Mouse (Mus musculus) neural tube, embryonic 14.5 days (tissue): Measurements from ENCODE around the gene I0C0044D17Rik. TPM values are rescaled to one million over a fixed set of nuclear protein-coding genes. Genes with fewer than 3 reads are reported as not detected.
"Not testable (repeated sequence)": the region's sequence is repeated elsewhere in the genome, so short reads cannot be mapped to it uniquely, and the experiment has no call there.

Experiments
- ATAC-seq: fragments of 200-750 bp; cut with Nextera tagmentation; 2 replicates; pipeline ENCODE4 v1.8.0; 2017; ENCODE audit warnings: low read depth, mild to moderate bottlenecking, moderate TSS enrichment, moderate library complexity
- H3K27ac ChIP-seq: fragments of 300-500 bp; sonication (generic); 2 replicates; pipeline ENCODE4 v1.5.1; 2014; ENCODE audit warnings: low read depth, mild to moderate bottlenecking, control low read depth, low read length, moderate library complexity, mixed read lengths
- H3K27me3 ChIP-seq: fragments of 300-500 bp; sonication (generic); 2 replicates; pipeline ENCODE4 v1.6.1; 2014; ENCODE audit warnings: low read length; ENCODE audit not compliant: control insufficient read depth, insufficient read depth
- H3K36me3 ChIP-seq: fragments of 300-500 bp; sonication (generic); 2 replicates; pipeline ENCODE4 v1.6.1; 2014; ENCODE audit warnings: low read length, mixed read lengths; ENCODE audit not compliant: control insufficient read depth, insufficient read depth
- H3K4me1 ChIP-seq: fragments of 300-500 bp; sonication (generic); 2 replicates; pipeline ENCODE4 v1.6.1; 2014; ENCODE audit warnings: low read length; ENCODE audit not compliant: control insufficient read depth, insufficient read depth
- H3K4me2 ChIP-seq: fragments of 300-500 bp; sonication (generic); 2 replicates; pipeline ENCODE4 v1.6.1; 2014; ENCODE audit warnings: mild to moderate bottlenecking, low read depth, low read length, control low read depth
- H3K4me3 ChIP-seq: fragments of 300-500 bp; sonication (generic); 2 replicates; pipeline ENCODE4 v1.5.1; 2014; ENCODE audit warnings: low read depth, low read length, control low read depth, mixed read lengths
- H3K9ac ChIP-seq: fragments of 300-500 bp; sonication (generic); replicated peaks from 2 replicates; pipeline ENCODE4 v1.6.1; 2014; ENCODE audit warnings: low read depth, mild to moderate bottlenecking, control low read depth, low read length, mixed read lengths
- H3K9me3 ChIP-seq: fragments of 300-500 bp; sonication (generic); 2 replicates; pipeline ENCODE4 v1.6.1; 2016; ENCODE audit warnings: low read length; ENCODE audit not compliant: control insufficient read depth
- WGBS: fragments of 180-500 bp; shearing (Covaris S2); extraction: QIAGEN DNeasy Blood & Tissue Kit; methylation state at CpG from one replicate; pipeline ENCODE4 v1.1.7; 2014; 5-methylcytosine and 5-hydroxymethylcytosine counted together
- polyA plus RNA-seq: library from polyadenylated mRNA; unstranded; fragments of >200 nt; fragmentation: Nextera tagmentation; extraction: Ambion mirVana; gene quantifications from 2 replicates; pipeline ENCODE4 v1.2.1, GENCODE M21; 2014

Gene I0C0044D17Rik
- polyA plus RNA-seq, 1 experiment from 2014 or later: not detected

DNA sequence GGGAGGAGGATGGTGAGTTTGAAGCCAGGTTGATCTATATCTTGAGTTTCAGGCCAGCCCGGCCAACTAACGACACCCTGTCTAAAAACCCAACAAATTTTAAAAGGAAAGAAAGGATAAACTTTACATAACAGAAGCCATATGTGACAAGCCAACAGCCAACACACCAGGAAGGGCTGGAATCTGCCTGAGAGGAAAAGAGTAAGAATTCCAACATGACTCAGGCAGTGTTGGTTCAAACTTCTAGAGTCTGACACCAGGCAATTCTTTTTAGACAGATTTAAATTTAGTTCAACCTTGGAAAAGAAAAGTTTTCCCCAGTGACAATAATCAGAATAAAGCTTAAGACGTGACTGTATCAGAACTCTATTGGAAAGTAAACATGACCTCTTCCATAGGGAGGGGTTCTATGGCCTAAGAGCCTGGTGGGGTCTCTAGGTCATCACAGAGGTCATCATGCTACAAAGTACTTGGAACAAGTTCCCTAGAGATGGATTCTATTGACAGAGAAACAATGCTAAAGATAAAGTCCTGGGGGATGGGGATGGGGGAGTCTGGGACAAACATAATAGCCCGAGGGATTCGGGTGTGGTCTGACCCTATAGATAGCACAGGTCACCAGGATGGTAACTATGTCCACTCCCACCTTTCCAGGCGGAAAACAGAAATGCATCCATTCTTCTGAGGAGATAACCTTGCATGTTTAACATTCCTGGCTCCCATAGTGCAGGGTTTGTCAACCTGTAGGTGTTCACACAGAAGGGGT, 23.7 kb upstream of the I0C0044D17Rik start:
- H3K4me1 ChIP-seq: no peaks in the 10 kb centered on the region
- H3K27me3 ChIP-seq: no peaks in the 10 kb centered on the region
- H3K36me3 ChIP-seq: no peaks in the 10 kb centered on the region
- H3K9me3 ChIP-seq: no peaks in the 10 kb centered on the region
- WGBS: 81% methylated on average over 6 of the region's 6 CpGs
- no peak for ATAC-seq
- H3K4me2 ChIP-seq: no peak overlapping the region
- no peak overlapping the region for H3K4me3 ChIP-seq
- H3K9ac ChIP-seq: no peak overlapping the region
- H3K27ac ChIP-seq: no peak overlapping the region

DNA sequence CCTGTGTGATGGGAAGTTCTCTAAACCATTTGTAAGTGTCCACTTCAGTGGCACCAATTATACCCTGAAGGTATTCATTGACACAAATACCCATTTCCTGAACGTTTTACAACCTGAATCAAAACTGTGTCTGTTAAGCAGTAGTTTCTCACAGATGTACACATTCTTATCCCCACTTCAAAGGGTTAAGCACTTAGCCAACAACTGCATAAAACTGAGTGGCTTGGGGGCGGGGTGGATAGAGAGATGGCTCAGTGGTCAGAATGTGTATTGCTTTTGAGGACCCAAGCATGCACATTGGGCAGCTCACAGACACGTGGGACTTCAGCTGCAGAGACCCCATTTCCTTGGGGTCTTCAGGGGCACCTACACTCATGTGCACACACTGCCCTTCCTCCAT, 22.8 kb upstream of the I0C0044D17Rik start:
- ATAC-seq: no peak
- 49% methylated on average over 3 of the region's 3 CpGs for WGBS
- Histone ChIP-seq H3K4me3 (no peak overlapping the region), H3K27me3 (no peaks in the 10 kb centered on the region), H3K36me3 (no peaks in the 10 kb centered on the region), H3K9me3 (no peaks in the 10 kb centered on the region), H3K4me2 (no peak overlapping the region), H3K9ac (no peak overlapping the region), H3K4me1 (no peaks in the 10 kb centered on the region), H3K27ac (no peak overlapping the region)

DNA sequence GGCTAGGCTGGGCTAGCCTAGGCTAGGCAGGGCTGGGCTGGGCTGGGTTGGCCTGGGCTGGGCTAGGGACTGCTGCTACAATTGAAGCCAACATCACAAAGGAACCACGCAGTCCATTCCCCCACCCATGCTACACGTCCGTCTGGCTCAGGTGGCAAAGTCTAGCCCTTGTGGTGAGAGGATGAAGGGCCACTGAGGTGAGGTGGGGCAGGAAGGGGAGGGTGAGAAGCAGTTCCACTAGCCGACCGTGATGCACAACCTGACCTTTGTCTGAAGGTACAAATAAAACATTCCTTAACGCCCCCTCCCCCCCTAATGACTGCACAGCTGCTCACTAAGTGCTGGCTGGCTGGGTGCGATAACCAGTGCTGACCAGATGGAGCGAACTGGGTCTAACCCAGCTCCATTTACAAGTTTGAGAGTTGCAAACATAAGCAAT, 22.1 kb upstream of the I0C0044D17Rik start:
- Histone ChIP-seq H3K27me3 (no peaks in the 10 kb centered on the region), H3K4me3 (no peak overlapping the region), H3K9ac (no peak overlapping the region), H3K9me3 (no peaks in the 10 kb centered on the region), H3K27ac (no peak overlapping the region), H3K4me2 (no peak overlapping the region), H3K4me1 (no peaks in the 10 kb centered on the region), H3K36me3 (no peaks in the 10 kb centered on the region)
- no peak for ATAC-seq
- WGBS: 69% methylated on average over 8 of the region's 8 CpGs

DNA sequence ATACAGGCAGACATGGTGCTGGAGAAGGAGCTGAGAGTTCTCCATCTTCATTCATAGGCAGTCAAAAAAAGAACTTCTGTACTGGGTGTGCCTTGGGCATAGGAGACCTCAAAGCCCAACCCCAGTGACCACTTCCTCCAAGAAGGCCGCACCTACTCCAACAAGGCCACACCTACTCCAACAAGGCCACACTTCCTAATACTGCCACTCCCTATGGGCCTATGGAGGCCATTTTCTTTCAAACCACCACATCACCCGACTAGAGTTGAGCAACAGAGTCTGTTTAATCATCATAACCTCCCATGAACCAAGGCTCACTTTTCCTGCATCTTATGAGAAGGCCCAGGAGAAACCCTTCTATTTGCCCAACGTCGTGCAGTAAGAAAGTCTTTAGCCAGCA, 21.6 kb upstream of the I0C0044D17Rik start:
- Histone ChIP-seq H3K9ac (no peak overlapping the region), H3K27ac (no peak overlapping the region), H3K27me3 (no peaks in the 10 kb centered on the region), H3K9me3 (no peaks in the 10 kb centered on the region), H3K36me3 (no peaks in the 10 kb centered on the region), H3K4me1 (no peaks in the 10 kb centered on the region), H3K4me2 (no peak overlapping the region), H3K4me3 (no peak overlapping the region)
- 91% methylated on average over 4 of the region's 4 CpGs for WGBS
- no peak for ATAC-seq

DNA sequence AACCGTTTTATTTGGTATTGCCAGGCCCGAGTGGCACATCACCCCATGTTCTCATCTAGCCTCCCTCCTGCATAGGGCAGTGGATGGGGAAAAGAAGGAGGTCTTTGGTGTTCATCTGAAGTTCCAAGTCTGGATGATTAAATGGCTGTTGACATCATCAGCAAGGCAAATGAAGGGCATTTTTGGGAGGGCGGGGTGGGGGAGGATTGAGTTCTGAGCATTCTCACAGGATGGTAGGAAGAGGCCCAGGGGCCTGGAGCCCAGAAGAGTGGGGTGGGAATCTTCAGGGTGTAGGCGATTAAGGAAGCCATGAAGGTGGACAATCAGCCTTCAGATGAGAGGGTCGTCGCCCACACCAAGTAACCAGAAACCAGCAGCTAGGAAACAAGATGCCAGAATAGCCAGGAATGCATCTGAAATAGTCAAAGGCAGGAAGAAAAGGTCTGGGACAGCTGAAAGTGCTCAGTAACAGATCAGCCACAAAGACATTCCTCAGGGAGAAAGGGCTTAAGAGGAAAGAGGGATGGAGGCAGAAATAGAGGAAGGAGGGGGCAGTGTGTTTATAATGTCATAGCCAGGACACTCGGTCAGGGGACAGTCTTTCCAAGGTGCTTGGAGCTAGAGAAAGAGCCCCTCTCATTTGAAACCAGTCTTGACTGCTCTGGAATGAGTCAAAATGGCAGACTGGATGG, 20.4 kb upstream of the I0C0044D17Rik start:
- no peaks in the 10 kb centered on the region for H3K9me3 ChIP-seq
- 86% methylated on average over 7 of the region's 7 CpGs for WGBS
- no peak overlapping the region for H3K4me3 ChIP-seq
- H3K27me3 ChIP-seq: no peaks in the 10 kb centered on the region
- no peak overlapping the region for H3K4me2 ChIP-seq
- no peak for ATAC-seq
- no peaks in the 10 kb centered on the region for H3K36me3 ChIP-seq
- H3K4me1 ChIP-seq: no peaks in the 10 kb centered on the region
- no peak overlapping the region for H3K27ac ChIP-seq
- no peak overlapping the region for H3K9ac ChIP-seq

DNA sequence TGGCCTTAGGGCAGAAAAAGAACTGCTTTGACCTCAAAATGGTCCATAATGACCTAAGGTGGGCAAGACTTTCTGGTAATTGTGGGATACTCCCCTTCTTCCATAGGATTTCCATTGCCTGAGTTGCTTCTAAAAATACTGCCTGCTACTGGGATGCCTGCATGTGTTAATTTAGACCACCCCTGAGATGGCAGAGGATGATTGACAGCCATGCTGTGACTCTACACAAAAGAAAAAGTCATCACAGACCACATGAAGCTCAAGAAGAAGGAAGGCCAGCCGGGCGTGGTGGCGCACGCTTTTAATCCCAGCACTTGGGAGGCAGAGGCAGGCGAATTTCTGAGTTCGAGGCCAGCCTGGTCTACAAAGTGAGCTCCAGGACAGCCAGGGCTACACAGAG, 17.6 kb upstream of the I0C0044D17Rik start:
- H3K27ac ChIP-seq: not testable (repeated sequence)

DNA sequence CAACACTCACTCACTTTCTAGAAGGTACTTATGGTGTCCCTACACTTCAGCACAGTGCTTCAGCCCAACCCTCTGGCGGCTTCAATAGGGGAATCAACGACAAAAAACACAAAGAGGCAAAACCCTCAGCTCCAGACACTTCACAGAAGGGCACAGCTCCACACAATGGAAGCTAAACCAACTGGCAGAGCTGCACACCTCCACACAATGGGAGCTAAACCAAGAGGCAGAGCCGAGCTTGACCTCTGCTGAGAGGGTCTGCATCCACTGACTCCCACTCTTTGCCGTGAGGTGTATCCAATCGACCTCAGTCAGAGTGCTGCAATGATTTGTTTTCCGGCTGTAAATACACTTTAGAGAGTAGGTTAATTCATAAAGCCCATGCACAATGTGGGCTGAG, 16.9 kb upstream of the I0C0044D17Rik start:
- 18% methylated on average over 6 of the region's 6 CpGs for WGBS
- Histone ChIP-seq H3K9ac (no peak overlapping the region), H3K4me2 (no peak overlapping the region), H3K27ac (no peak overlapping the region), H3K4me3 (no peak overlapping the region), H3K36me3 (no peaks in the 10 kb centered on the region), H3K4me1 (no peaks in the 10 kb centered on the region), H3K9me3 (no peaks in the 10 kb centered on the region), H3K27me3 (no peaks in the 10 kb centered on the region)
- ATAC-seq: no peak

More for the DNA sequence above, 17.6 kb upstream of the I0C0044D17Rik start:
- not testable (repeated sequence) for H3K9ac ChIP-seq, H3K4me3 ChIP-seq, H3K9me3 ChIP-seq, ATAC-seq, H3K27me3 ChIP-seq, H3K36me3 ChIP-seq, H3K4me1 ChIP-seq, H3K4me2 ChIP-seq
- WGBS: 82% methylated on average over 5 of the region's 6 CpGs

DNA sequence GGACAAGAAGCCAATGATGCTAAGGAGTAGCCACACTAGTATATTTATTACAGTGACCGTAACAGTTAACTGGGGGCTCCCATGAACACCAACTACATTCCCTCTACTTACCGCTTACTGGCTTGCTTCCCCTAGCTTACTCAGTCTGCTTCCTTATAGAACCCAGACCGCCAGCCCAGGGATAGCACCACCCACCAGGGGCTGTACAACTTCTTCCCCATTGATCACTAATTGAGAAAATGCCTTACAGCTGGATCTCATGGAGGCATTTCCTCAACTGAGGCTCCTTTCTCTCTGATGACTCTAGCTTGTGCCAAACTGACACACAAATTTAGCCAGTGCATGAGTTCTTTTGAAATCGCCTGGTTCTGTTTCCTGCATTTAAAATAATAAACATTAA, 15.3 kb upstream of the I0C0044D17Rik start:
- WGBS: 91% methylated on average over 4 of the region's 4 CpGs
- Histone ChIP-seq H3K4me3 (no peak overlapping the region), H3K36me3 (no peaks in the 10 kb centered on the region), H3K9me3 (no peaks in the 10 kb centered on the region), H3K27me3 (no peaks in the 10 kb centered on the region), H3K4me1 (no peaks in the 10 kb centered on the region), H3K4me2 (no peak overlapping the region), H3K27ac (no peak overlapping the region), H3K9ac (no peak overlapping the region)
- no peak for ATAC-seq

DNA sequence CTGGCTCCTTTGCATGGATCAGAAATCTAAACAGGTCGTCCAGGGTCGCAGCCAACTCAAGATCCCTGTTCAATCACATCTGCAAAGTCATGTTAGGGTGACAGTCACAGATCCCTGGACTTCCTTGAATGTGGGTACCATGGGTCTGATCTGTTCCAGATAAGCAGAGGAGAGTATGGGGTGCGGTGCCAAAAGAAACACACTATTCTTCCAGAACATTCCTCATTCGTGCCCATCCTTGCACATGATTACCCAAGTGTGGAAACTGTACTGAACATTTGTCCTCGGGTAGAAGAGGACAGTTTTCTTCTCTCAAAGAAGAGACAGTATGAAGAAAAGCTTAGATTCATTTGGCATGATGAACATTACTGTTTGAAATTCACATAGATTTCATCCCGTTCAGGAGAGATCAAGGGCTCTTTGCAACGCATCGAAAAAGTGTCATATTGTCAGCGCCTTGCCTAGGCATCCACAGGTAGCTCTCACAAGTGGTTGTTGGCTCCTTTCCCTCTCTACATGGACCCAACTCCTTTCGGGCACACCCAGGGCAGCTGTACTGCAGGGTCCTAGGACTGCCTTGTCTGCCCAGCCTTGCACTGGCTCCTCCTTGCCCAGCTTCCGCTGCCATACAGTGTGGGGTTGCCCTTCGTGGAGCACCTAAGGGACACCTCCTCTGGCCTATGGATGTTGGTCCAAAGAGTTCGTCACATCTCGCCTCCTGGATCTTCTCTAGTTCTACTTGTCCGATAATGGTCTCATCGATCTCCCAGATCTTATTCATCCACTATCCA, 14.3 kb upstream of the I0C0044D17Rik start:
- no peak overlapping the region for H3K9ac ChIP-seq
- H3K36me3 ChIP-seq: no peaks in the 10 kb centered on the region
- no peak overlapping the region for H3K4me2 ChIP-seq
- H3K4me1 ChIP-seq: no peaks in the 10 kb centered on the region
- no peak overlapping the region for H3K4me3 ChIP-seq
- 95% methylated on average over 16 of the region's 16 CpGs for WGBS
- H3K27me3 ChIP-seq: no peaks in the 10 kb centered on the region
- H3K9me3 ChIP-seq: no peaks in the 10 kb centered on the region
- no peak overlapping the region for H3K27ac ChIP-seq
- no peak for ATAC-seq
